Mouse (Mus musculus) hindbrain, embryonic 12.5 days (tissue): ENCODE measurements around the gene Grasp. TPM values are rescaled to one million over a fixed set of nuclear protein-coding genes. Genes with fewer than 3 reads are reported as not detected.

Experiments used
- ATAC-seq: fragments of 200-750 bp; cut with Nextera tagmentation; 2 replicates; pipeline ENCODE4 v1.8.0; 2017; ENCODE audit warnings: moderate TSS enrichment; ENCODE audit not compliant: low FRiP score
- H3K27ac ChIP-seq: fragments of 300-500 bp; sonication (generic); 2 replicates; pipeline ENCODE4 v1.5.1; 2016; ENCODE audit warnings: mild to moderate bottlenecking
- H3K27me3 ChIP-seq: fragments of 300-500 bp; sonication (generic); 2 replicates; pipeline ENCODE4 v1.6.1; 2016; ENCODE audit warnings: mild to moderate bottlenecking
- H3K36me3 ChIP-seq: fragments of 300-500 bp; sonication (generic); 2 replicates; pipeline ENCODE4 v1.6.1; 2016; ENCODE audit warnings: mild to moderate bottlenecking
- H3K4me1 ChIP-seq: fragments of 300-500 bp; sonication (generic); 2 replicates; pipeline ENCODE4 v1.6.1; 2016
- H3K4me2 ChIP-seq: fragments of 300-500 bp; sonication (generic); replicated peaks from 2 replicates; pipeline ENCODE4 v1.6.1; 2016; ENCODE audit warnings: mild to moderate bottlenecking
- H3K4me3 ChIP-seq: fragments of 300-500 bp; sonication (generic); 2 replicates; pipeline ENCODE4 v1.5.1; 2016; ENCODE audit warnings: mild to moderate bottlenecking
- H3K9ac ChIP-seq: fragments of 300-500 bp; sonication (generic); 2 replicates; pipeline ENCODE4 v1.6.1; 2016; ENCODE audit warnings: mild to moderate bottlenecking, moderate library complexity
- H3K9me3 ChIP-seq: fragments of 300-500 bp; sonication (generic); replicated peaks from 2 replicates; pipeline ENCODE4 v1.6.1; 2016; ENCODE audit warnings: mild to moderate bottlenecking
- WGBS: fragments of 180-500 bp; shearing (Covaris S2); methylation state at CpG from one replicate; pipeline ENCODE4 v1.1.7; 2016; 5-methylcytosine and 5-hydroxymethylcytosine counted together
- polyA plus RNA-seq: library from polyadenylated mRNA; unstranded; fragments of >200 nt; fragmentation: Nextera tagmentation; extraction: Ambion mirVana; gene quantifications from 2 replicates; pipeline ENCODE4 v1.2.1, GENCODE M21; 2016

Gene Grasp
- polyA plus RNA-seq: 4.8 and 8.2 TPM in 2 replicates

DNA sequence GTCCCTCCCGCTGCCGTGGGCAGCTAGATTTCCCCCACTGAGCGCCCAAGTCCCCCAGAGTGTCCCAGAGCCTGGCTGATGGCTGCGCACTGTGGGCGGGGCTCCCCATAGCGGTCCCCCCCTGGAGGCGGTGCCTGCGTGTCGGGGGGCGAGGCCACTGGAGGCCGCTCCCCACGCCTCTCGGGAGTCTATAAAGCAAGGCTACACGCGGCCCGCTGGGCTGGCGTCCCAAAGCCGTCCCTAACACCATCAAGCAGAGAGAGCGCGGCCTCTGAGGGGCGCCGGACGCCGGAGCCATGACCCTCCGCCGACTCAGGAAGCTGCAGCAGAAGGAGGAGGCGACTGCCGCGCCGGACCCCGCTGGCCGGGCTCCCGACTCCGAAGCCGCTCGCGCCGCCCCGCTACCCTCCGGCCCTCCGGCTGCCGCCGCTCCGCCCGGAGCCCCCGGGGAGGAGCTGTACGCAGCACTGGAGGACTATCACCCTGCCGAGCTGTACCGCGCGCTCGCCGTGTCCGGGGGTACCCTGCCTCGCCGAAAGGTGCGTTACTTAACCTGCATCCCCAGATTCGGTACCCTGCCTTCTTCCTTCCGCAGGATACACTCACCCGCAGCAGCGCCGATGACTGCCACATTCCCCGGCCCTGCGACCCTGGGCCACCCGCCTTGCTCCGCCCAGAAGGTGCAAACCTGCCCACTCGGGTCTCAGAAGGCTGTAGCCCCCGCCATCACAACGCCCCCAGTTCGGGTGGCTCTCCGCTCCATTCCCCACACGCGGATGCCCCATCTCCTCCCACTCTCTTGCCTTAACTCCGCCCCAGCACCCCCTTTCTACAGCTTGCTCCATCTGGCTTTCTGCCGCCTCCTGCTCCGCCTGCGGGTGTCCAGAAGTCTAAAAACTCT, at the start of gene Grasp:
Gene Grasp (plus strand): TSS at position 183 of the 901 bp plus-strand sequence.
- Histone ChIP-seq H3K4me3 (peak within 1 kb of the TSS; percentile 54), H3K9me3 (no peaks in the 10 kb centered on the region), H3K4me2 (peak within 1 kb of the TSS; percentile 89), H3K36me3 (peaks cover 6% of the 10 kb centered on the region; the same call in 1 of the 2 replicates), H3K27me3 (peaks cover 22% of the 10 kb centered on the region), H3K4me1 (peaks cover 64% of the 10 kb centered on the region), H3K27ac (peak within 1 kb of the TSS; percentile 48; the same call in 1 of the 2 replicates), H3K9ac (peak within 1 kb of the TSS; percentile 70)
- peak; percentile 66 for ATAC-seq
- WGBS: under 1% methylated on average over 71 of the region's 77 CpGs

- Histone ChIP-seq H3K9ac (peak overlapping the region; percentile 98), H3K27me3 (peaks cover 10% of the 10 kb centered on the region; the same call in 1 of the 2 replicates), H3K36me3 (no peaks in the 10 kb centered on the region), H3K4me1 (peaks cover 47% of the 10 kb centered on the region), H3K4me3 (peak overlapping the region; percentile 91), H3K27ac (peak overlapping the region; percentile 91), H3K9me3 (no peaks in the 10 kb centered on the region), H3K4me2 (peak overlapping the region; percentile 93)
- WGBS: 2% methylated on average over 33 of the region's 46 CpGs
- ATAC-seq: peak; percentile 66
These were observed 49.5 kb upstream of the Grasp start for GRCm38 (mm10) chr15:101174294-101175130.

GRCm38 (mm10) chr15:101175131-101175460, 48.9 kb upstream of the Grasp start:
- H3K27me3 ChIP-seq: peaks cover 10% of the 10 kb centered on the region; the same call in 1 of the 2 replicates
- H3K4me2 ChIP-seq: peak overlapping the region; percentile 93
- H3K27ac ChIP-seq: peak overlapping the region; percentile 91
- peaks cover 48% of the 10 kb centered on the region for H3K4me1 ChIP-seq
- 10% methylated on average over 5 of the region's 5 CpGs for WGBS
- H3K4me3 ChIP-seq: peak overlapping the region; percentile 91
- ATAC-seq: peak; percentile 36; the same call in 1 of the 2 replicates
- H3K9ac ChIP-seq: peak overlapping the region; percentile 98
- H3K9me3 ChIP-seq: no peaks in the 10 kb centered on the region
- H3K36me3 ChIP-seq: no peaks in the 10 kb centered on the region

- no peak for ATAC-seq
- H3K36me3 ChIP-seq: no peaks in the 10 kb centered on the region
- H3K4me3 ChIP-seq: peak overlapping the region; percentile 91
- no peaks in the 10 kb centered on the region for H3K9me3 ChIP-seq
- WGBS: 23% methylated on average over 17 of the region's 17 CpGs
- peak overlapping the region; percentile 91 for H3K27ac ChIP-seq
- H3K27me3 ChIP-seq: peaks cover 10% of the 10 kb centered on the region; the same call in 1 of the 2 replicates
- peak overlapping the region; percentile 98 for H3K9ac ChIP-seq
- peak overlapping the region; percentile 93 for H3K4me2 ChIP-seq
- H3K4me1 ChIP-seq: peaks cover 54% of the 10 kb centered on the region
These were observed 48.2 kb upstream of the Grasp start for GRCm38 (mm10) chr15:101175613-101176283.

- H3K27me3 ChIP-seq: peaks cover 10% of the 10 kb centered on the region; the same call in 1 of the 2 replicates
- H3K9me3 ChIP-seq: no peaks in the 10 kb centered on the region
- WGBS: 55% methylated on average over 3 of the region's 3 CpGs
- H3K9ac ChIP-seq: peak overlapping the region; percentile 98; the same call in 1 of the 2 replicates
- ATAC-seq: no peak
- H3K4me1 ChIP-seq: peaks cover 59% of the 10 kb centered on the region
- peak overlapping the region; percentile 93 for H3K4me2 ChIP-seq
- H3K4me3 ChIP-seq: peak overlapping the region; percentile 91
- H3K27ac ChIP-seq: no peak overlapping the region
- H3K36me3 ChIP-seq: no peaks in the 10 kb centered on the region
These were observed 47.7 kb upstream of the Grasp start for GRCm38 (mm10) chr15:101176284-101176680.

GRCm38 (mm10) chr15:101176795-101177691, 46.9 kb upstream of the Grasp start:
- WGBS: 71% methylated on average over 8 of the region's 8 CpGs
- peaks cover 66% of the 10 kb centered on the region for H3K4me1 ChIP-seq
- H3K27ac ChIP-seq: no peak overlapping the region
- peaks cover 6% of the 10 kb centered on the region; the same call in 1 of the 2 replicates for H3K27me3 ChIP-seq
- ATAC-seq: no peak
- no peak overlapping the region for H3K4me3 ChIP-seq
- no peak overlapping the region for H3K9ac ChIP-seq
- H3K36me3 ChIP-seq: no peaks in the 10 kb centered on the region
- H3K4me2 ChIP-seq: peak overlapping the region; percentile 93
- no peaks in the 10 kb centered on the region for H3K9me3 ChIP-seq

DNA sequence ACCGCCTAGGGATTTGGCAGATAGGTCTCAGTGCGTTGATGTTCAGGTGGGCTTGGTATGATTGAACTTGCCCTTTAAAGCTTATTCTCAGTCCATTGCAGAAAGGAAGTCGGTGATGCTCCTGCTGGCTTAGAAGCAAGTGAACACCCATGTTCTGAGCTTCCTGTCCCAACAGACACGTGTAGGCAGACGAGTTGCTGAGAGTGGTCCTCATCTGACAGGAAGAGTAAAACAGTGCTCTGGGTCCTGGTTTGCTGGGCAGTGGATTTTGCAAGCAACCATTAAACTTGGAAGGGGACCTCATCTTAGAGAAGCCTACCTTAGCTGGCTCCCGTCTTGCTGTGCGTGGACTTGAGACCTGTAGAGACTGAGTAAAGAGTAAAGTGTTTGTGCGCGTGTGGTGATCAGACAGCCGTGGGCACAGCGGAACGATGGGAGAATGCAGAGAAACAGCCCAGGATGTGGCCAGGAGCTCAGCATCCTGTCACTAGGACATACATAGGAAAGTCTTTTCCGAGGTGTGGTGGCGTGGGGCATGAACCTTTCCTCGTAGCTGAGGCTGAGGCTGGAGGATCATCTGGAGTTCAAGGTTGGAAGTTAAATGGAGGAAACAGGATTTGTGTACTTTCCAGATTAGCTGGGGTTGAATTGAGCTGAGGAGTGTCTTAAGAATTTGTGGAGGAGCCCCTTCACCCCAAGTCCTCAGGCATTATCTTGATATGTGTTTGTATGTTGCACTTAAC, 43.5 kb upstream of the Grasp start:
- Histone ChIP-seq H3K27ac (no peak overlapping the region), H3K4me3 (no peak overlapping the region), H3K4me1 (peaks cover 69% of the 10 kb centered on the region), H3K9ac (no peak overlapping the region), H3K27me3 (no peaks in the 10 kb centered on the region), H3K4me2 (no peak overlapping the region), H3K9me3 (no peaks in the 10 kb centered on the region), H3K36me3 (0 out of 2 replicates have a peak, but pooled peaks cover 2% of the 10 kb centered on the region)
- 80% methylated on average over 15 of the region's 15 CpGs for WGBS
- ATAC-seq: no peak

DNA sequence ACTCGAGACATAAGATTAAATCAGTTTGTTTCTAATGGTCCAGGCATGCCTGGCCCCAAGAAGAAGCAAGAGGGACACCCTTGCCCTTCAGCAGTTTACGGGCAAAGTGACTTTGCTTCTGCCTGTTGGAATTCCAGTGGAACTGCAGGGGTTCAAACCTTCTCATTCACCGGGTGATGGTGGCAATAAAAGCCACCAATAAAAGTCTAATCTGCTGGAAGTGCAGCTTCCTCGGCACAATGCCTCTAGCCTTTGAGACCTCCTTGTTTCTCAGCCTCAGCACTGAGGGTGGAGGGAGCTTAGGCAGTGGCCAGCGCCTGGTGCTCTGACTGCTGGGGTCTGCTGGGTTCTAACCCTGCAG, 42.9 kb upstream of the Grasp start:
- Histone ChIP-seq H3K4me1 (peaks cover 64% of the 10 kb centered on the region), H3K4me2 (0 out of 2 replicates have a peak overlapping the region, but pooled peaks have one; percentile 1), H3K9me3 (no peaks in the 10 kb centered on the region), H3K27me3 (no peaks in the 10 kb centered on the region), H3K36me3 (0 out of 2 replicates have a peak, but pooled peaks cover 5% of the 10 kb centered on the region), H3K4me3 (no peak overlapping the region), H3K9ac (0 out of 2 replicates have a peak overlapping the region, but pooled peaks have one; percentile 33), H3K27ac (peak overlapping the region; percentile 12)
- WGBS: 22% methylated on average over 5 of the region's 5 CpGs
- ATAC-seq: no peak

GRCm38 (mm10) chr15:101181500-101181899, 42.5 kb upstream of the Grasp start:
- Histone ChIP-seq H3K4me2 (0 out of 2 replicates have a peak overlapping the region, but pooled peaks have one; percentile 1), H3K4me3 (no peak overlapping the region), H3K9ac (0 out of 2 replicates have a peak overlapping the region, but pooled peaks have one; percentile 33), H3K9me3 (no peaks in the 10 kb centered on the region), H3K36me3 (0 out of 2 replicates have a peak, but pooled peaks cover 5% of the 10 kb centered on the region), H3K27ac (peak overlapping the region; percentile 12), H3K4me1 (peaks cover 60% of the 10 kb centered on the region), H3K27me3 (no peaks in the 10 kb centered on the region)
- ATAC-seq: no peak
- 19% methylated on average over 4 of the region's 4 CpGs for WGBS

DNA sequence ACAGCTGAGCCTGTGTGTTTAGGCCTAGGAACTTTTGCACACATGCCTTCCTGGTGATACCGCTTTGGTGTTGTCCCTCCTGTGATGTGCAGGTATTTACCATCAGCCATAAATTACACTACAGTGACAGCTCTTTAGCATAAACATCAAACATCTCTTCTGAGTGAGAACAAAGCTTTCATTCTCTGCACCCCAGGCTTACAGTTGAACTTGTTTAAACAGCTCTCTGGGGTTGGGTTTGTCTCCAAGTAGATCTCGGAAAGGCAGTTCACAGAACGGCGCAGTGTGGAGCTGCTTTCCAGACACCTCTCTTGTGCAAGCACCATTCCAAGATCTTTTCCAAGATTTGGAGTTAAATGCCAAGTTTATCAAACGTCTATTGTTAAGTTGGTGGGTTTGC, 41.3 kb upstream of the Grasp start:
- Histone ChIP-seq H3K4me2 (no peak overlapping the region), H3K27ac (peak overlapping the region; percentile 55; the same call in 1 of the 2 replicates), H3K4me3 (no peak overlapping the region), H3K9me3 (no peaks in the 10 kb centered on the region), H3K4me1 (peaks cover 48% of the 10 kb centered on the region), H3K27me3 (no peaks in the 10 kb centered on the region), H3K9ac (no peak overlapping the region), H3K36me3 (0 out of 2 replicates have a peak, but pooled peaks cover 5% of the 10 kb centered on the region)
- ATAC-seq: no peak
- 48% methylated on average over 5 of the region's 5 CpGs for WGBS
